Mouse (Mus musculus) bone marrow macrophage, adult 2 months (primary cell): ENCODE measurements around the gene Gm42674.

Experiments
- CTCF ChIP-seq: IDR thresholded peaks from 2 replicates; pipeline ENCODE4 v1.5.1; 2012; ENCODE audit warnings: low read depth, mild to moderate bottlenecking, low read length, moderate library complexity
- POLR2A ChIP-seq: IDR thresholded peaks from 2 replicates; pipeline ENCODE4 v1.6.1; 2012; ENCODE audit warnings: mild to moderate bottlenecking, low read depth, low read length, borderline replicate concordance

DNA sequence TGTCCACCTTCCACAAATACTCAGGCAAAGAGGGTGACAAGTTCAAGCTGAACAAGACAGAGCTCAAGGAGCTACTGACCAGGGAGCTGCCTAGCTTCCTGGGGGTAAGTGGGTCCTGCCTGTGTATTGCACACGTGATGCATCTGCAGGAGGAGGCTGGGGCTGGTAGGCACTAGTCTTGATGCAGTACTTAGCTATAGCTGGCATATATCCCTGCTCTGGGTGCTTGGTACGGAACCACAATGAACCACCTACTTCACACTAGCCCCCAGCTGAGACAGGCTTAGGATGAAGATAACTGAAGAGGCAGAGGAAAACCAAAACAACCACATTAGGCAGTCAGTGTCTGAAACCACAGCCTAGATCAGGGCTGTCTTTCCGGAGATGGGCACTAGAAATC is 3.3 kb downstream of the Gm42674 start:
- no peak for TF ChIP-seq POLR2A
- TF ChIP-seq CTCF = no peak
